Mouse (Mus musculus): ENCODE results near the gene Ssc5d.
A peak's percentile ranks its signal among the peaks of the same experiment; 100 is the strongest.

The Ssc5d gene

DNA sequence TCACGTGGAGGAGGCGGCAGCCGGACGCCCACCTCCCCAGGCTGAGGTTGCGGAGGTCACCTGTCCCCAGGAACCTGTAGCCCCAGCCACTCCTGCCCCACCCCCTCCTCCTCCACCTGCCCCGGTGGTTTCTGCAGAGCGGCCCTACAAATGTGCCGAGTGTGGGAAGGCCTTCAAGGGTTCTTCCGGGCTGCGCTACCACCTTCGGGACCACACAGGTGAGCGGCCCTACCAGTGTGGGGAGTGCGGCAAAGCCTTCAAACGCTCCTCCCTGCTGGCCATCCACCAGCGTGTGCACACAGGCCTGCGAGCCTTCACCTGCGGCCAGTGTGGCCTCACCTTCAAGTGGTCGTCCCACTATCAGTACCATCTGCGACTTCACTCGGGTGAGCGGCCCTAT lies 5.6 kb upstream of the Ssc5d start:
- no peak for DNase-seq (ENCODE audit: low spot score)

GRCm38 (mm10) chr7:4920496-4920895 lies 5.1 kb upstream of the Ssc5d start:
- no peak for DNase-seq (ENCODE audit: low spot score)

DNA sequence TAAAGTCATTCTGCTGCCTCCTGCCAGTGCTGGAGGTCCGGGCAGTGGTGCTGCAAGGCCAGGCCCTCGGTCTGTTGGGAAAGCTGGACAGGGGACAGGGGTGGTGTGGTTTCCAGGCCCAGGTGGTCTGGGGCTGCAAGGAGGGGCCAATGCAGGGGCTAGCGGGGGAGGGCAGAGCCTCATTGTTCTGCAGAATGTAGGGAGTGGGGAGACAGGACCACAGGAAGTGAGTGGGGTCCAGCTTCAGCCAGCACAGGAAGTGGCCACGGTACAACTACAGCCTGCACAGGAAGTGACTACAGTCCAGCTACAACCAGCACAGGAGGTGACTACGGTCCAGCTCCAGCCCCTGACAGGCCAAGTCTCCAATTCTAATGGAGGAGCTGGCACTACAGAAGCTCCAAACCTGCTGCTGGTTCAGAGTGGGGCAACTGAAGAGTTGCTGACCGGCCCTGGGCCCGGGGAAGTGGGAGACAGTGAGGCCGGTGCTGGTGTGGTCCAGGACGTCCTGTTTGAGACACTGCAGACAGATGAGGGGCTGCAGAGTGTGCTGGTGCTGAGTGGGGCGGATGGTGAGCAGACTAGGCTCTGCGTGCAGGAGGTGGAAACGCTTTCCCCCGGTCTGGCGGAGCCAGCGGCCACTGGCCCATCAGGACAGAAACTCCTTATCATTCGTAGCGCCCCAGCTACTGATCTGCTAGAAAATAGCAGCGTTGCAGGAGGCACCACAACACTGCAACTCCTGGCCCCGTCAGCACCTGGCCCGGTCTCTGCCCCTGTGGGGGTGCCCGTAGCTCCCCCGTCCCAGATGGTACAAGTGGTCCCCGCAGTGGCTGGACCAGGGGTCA lies 4.4 kb upstream of the Ssc5d start:
- no peak for DNase-seq (ENCODE audit: low spot score)

DNA sequence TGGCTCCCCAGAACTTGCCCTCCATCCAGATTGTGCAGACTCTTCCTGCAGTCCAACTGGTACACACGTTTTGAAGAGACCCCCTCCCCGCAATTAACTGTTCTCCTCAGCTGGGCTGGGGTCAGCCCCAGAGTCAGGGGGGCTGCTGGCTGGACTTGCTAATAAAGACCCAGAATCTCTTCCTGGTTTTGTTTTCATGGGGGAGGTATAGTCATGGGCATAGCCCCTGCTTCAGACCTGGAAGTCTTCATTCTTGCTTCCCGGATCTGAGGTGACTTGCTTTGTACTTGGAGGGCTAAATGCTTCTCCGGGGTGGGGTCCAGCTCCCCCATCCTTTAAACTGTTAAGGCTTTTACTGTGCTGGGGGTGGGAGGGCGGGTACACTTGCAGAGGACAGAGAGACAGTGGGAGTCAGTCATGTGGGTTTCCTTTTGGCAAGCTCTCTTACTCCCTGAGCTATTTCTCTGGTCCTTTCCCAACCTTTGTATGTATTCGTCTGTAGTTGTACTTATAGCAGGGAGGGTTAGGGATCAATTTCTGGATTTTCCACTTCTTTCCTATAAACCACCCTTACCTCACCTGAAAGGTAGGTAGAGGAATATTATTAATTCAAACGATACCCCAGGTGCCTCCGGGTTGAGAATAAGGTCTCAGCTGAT lies 3.6 kb upstream of the Ssc5d start, which contains the start of gene Nat14:
Gene Nat14, plus strand, starts transcription at position 205 of the 659 bp plus-strand sequence.
- DNase-seq (ENCODE audit: low spot score) = no peak

DNA sequence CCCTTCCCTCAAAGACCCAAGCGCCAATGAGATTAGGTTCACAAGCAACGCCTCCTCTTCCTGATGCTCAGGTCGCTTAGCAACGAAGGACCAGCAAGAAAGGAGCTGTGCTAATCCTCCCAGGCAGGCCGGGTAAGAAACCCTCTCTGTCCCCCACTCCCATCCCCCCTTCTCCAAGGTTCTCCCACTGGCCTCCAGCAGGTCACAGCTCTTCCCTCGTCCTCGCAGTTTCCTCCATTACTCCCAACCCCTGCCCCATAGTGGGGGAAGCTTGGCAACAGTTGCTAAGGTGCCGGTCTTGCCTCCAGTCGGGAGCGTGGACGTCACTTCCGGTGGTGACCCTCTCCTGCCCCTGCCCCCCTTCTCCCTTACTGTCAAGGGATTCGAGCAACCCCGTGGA lies 3.1 kb upstream of the Ssc5d start:
- peak; percentile 59 for DNase-seq (ENCODE audit: low spot score)

- DNase-seq (ENCODE audit: low spot score) = no peak
Observed at GRCm38 (mm10) chr7:4922931-4923565, 2.5 kb upstream of the Ssc5d start.

DNA sequence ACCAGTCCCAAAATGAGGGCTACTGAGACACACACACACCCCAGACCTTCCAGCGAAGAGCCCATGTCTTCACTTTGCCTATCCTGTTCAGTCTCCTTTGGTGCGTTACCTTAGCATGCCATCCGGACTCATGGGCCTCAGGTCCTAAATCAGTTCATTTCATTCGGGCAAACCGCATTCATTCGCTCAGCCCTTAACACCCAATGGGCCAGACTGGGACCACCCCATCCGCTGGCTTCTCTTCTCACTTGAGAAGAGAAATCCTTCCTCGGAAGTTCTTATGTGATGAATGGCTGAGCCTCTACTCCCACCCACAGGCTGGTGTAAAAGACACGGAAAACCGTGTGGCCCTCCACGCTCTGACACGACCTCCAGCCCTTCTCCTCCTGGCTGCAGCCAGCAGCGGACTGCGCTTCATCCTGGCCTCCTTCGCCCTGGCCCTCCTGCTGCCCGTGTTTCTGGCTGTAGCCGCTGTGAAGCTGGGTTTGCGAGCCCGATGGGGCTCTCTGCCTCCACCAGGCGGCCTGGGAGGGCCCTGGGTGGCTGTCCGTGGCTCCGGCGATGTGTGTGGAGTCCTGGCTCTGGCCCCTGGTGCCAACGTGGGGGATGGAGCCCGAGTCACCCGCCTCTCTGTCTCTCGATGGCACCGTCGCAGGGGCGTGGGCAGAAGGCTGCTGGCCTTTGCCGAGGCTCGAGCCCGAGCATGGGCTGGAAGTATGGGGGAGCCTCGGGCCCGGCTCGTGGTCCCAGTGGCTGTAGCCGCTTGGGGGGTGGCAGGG lies 1.8 kb upstream of the Ssc5d start:
- DNase-seq (ENCODE audit: low spot score) = peak; percentile 55

DNA sequence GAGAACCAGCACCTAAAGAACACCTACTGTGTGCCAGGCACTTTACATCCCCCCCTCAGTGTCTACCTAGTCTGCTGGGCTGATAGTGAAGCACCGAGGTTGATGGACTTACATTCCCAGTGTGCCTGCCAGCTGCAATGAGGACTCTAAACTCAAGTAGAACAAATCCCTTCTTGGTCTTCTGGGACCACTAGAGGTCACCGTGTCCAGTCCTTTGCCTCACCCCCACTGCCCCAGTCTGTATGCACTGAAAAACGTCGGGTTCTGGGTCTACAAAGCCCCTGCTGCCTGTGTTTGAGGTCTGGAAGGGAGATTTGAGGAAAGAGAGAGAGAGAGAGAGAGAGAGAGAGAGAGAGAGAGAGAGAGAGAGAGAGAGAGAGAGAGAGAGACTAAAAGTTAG lies 1.1 kb upstream of the Ssc5d start:
- no peak for DNase-seq (ENCODE audit: low spot score)

- no peak for DNase-seq (ENCODE audit: low spot score)
Observed at GRCm38 (mm10) chr7:4924891-4925301, 689 bp upstream of the Ssc5d start.

- no peak for DNase-seq (ENCODE audit: low spot score)
Observed at GRCm38 (mm10) chr7:4926849-4927248, 1.3 kb downstream of the Ssc5d start.

GRCm38 (mm10) chr7:4927711-4928110 lies 2.1 kb downstream of the Ssc5d start:
- no peak for DNase-seq (ENCODE audit: low spot score)

- no peak for DNase-seq (ENCODE audit: low spot score)
Observed at GRCm38 (mm10) chr7:4928323-4928722, 2.7 kb downstream of the Ssc5d start.

DNA sequence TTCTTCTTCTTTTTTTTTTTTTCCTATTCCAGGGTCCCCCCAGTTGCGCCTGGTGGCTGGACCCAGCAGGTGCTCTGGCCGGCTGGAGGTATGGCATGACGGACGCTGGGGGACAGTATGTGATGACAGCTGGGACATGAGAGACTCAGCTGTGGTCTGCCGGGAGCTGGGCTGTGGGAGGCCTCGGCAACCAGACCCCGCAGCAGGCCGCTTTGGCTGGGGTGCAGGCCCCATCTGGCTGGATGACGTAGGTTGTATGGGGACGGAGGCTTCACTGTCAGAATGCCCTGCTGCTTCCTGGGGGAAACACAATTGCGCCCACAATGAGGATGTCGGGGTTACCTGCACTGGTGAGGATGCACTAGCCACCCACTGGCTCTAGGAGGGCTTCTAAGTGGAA lies 7.5 kb downstream of the Ssc5d start:
- no peak for DNase-seq (ENCODE audit: low spot score)

DNA sequence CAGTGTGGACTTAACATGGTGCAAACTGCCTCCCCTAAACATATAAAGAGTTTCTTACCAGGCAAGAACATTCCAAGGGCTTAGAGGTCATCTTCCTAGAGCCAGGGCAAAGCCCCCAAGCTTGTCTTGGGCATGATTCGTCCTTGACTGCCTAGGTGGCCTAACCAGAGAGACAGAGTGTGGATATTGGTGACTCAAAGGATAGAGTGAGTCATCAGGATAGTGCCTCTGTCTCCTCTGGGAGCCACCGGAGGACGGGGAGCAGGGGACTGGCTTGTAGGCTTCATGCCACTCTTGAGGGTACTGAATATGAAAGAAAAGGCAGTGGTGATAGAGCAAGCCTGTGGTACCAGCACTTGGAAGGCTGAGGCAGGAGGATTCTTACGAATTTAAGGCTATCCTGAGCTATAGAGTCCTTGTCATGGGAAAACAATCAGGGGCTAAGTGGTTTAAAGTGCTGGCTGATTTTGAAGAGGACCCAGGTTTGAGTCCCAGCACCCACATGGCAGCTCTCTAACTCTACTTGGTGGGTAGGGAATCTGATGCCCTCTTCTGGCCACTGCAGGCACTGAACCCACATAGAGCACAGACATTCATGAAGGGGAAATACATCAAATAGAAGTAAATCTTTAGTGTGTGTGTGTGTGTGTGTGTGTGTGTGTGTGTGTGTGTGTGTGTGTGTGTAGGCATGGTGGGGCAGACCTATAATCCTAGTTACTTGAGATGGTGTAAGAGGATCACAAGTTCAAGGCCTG lies 8.8 kb downstream of the Ssc5d start:
- no peak for DNase-seq (ENCODE audit: low spot score)

DNA sequence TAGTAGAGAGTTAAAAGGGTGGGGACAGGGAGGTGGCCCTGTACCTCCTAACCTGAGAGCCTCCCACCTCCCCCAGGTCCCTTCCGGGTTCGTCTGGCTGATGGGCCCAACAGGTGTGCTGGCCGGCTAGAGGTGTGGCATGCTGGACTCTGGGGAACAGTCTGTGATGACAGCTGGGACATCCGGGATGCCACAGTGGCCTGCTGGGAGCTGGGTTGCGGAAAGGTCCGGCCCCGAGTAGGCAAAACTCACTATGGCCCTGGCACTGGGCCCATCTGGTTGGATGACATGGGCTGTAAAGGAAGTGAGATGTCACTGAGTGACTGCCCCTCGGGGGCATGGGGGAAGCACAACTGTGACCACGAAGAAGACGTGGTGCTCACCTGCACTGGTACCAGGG lies 11.2 kb downstream of the Ssc5d start:
- no peak for DNase-seq (ENCODE audit: low spot score)

DNA sequence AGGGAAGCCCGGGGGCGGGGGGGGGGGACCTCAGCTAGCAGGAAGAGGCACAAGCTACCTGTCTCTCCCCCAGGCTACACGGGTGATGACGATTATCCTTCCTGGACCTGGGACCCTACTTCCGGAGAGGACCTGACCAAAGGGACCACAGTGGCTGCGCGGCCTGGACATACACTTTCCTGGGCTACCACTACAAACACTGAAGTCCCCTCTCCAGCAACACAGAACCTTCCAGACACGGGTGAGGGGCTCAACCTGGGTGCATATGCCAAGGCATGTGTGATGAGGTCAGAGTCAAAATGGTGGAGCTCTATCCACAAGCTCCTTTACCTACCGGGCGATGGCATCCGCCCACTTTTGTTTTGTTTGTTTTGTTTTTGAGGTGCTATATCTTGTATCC lies 11.8 kb downstream of the Ssc5d start:
- DNase-seq (ENCODE audit: low spot score) = no peak

DNA sequence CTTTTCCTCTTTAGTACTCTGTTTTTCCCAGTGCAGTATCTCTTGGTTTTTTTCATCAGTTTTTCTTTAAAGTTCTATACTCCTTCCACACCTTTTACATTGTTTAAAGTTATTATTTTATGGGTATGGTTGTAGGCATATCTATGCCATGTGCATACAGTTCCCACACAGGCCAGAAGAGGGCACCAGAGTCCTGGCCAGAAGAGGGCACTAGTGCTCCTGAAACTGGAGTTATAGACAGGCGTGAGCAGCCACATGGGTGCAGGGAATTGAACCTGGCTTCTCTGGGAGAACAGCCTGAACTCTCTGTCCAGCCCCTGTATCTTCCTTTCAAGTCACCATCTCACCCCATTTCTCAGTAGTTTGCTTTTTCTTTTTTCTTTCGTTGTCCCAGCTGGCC lies 12.9 kb downstream of the Ssc5d start:
- DNase-seq (ENCODE audit: low spot score) = no peak

- DNase-seq (ENCODE audit: low spot score) = no peak
Observed at GRCm38 (mm10) chr7:4940068-4940479, 14.5 kb downstream of the Ssc5d start.

DNA sequence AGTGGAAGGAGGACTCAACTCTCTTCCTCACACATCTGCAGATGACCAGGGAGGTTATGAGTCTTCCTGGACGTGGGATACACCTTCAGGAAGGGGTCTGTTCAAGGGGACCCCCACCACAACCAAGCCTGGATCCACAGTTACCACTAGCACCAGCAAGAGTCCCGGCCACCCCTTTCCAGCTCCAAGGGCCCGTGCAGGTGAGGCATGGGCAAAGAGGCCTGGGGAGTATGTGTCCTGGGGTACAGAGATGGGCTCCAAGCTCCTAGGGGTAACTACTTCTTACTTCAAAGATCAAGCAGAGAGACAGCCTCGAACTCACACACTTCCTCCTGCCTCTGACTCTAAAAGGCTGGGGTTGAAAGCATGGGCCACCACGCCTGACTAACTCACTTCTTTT lies 17.1 kb downstream of the Ssc5d start:
- no peak for DNase-seq (ENCODE audit: low spot score)

GRCm38 (mm10) chr7:4943223-4943815 lies 17.7 kb downstream of the Ssc5d start:
- peak; percentile 82 for DNase-seq (ENCODE audit: low spot score)

DNA sequence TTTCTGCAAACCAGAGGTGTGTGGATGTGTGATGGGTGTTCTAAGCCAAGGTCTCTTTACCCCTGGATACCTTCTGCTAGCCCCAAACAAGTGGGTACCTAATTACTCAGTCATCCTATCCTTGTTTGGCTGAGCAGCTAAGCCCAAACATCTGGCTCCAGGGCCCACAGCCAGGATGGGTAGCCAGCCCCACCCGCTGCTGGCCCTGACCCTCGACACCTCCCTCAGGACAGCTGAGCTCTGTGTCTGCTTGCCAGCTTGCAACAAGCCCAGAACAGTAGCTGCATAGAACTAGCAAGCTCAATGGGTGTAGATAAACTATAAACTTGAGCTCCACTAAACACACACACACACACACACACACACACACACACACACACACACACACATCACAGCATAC lies 22.3 kb downstream of the Ssc5d start:
- peak; percentile 80 for DNase-seq (ENCODE audit: low spot score)

All from ovary, adult 18-20 months (tissue).